ENCODE assay signal across 8 mouse cellular contexts in genomic region chr8:57610706-57611418, GRCm38 (mm10). TPM values are rescaled to one million over a fixed set of nuclear protein-coding genes. Genes with fewer than 3 reads are reported as not detected.
DNase-seq lines count a peak whose midpoint lies in the region; ATAC-seq and TF ChIP-seq lines count a peak whose summit lies in the region.
"Had no signal": no experiment of that assay in that cellular context is flagged by ENCODE, and none has a peak within 500 bp of the region (broad histone marks: within the 10 kb centered on the region; RNA-seq: fewer than 3 reads in every experiment).

No protein-coding gene starts in this region.

- no peak overlapping the region for H3ac ChIP-seq in C2C12 (ENCODE audit: control insufficient read depth, insufficient read length, low read depth)

- no peak overlapping the region for H3K4me3 ChIP-seq in C2C12 (ENCODE audit: insufficient read depth, poor library complexity, severe bottlenecking)
- H3K4me3 ChIP-seq in embryonic facial prominence, embryonic 14.5 days (ENCODE audit: low read depth, low read length): no peak overlapping the region
- H3K4me3 ChIP-seq in thymus, adult 2 months (ENCODE audit: control insufficient read depth, insufficient read depth, low read length): no peak overlapping the region
- no peak overlapping the region for H3K4me3 ChIP-seq in neural tube, embryonic 15.5 days (replicated peaks)
- H3K4me3 ChIP-seq: limb, embryonic 15.5 days had no signal

- POLR2A ChIA-PET in Patski (lab: Charles Lee): interaction anchor here (0.6 to 1.2 kb wide), 3 partner anchors 17 to 91 kb away, joined by 3 to 4 read pairs (median 3); no protein-coding TSS in a partner anchor

- CTCF ChIA-PET in Patski (lab: Charles Lee): interaction anchor here (1.1 to 1.4 kb wide), 3 partner anchors 8 to 189 kb away, joined by 3 to 4 read pairs (median 3); no protein-coding TSS in a partner anchor

- WGBS in embryonic facial prominence, embryonic 14.5 days: 57% methylated on average over 10 of the region's 11 CpGs
- WGBS in thymus, adult 2 months: 94% methylated on average over 10 of the region's 11 CpGs
- WGBS in neural tube, embryonic 15.5 days: 67% methylated on average over 10 of the region's 11 CpGs

- no peaks in the 10 kb centered on the region for H3K9me3 ChIP-seq in embryonic facial prominence, embryonic 14.5 days (ENCODE audit: control insufficient read depth, low read length)
- no peaks in the 10 kb centered on the region for H3K9me3 ChIP-seq in neural tube, embryonic 15.5 days (replicated peaks)
- H3K9me3 ChIP-seq: limb, embryonic 15.5 days had no signal

- H3K79me2 ChIP-seq in C2C12 (ENCODE audit: control insufficient read depth, insufficient read depth): peaks cover 29% of the 10 kb centered on the region

- no peak overlapping the region for H3K4me2 ChIP-seq in embryonic facial prominence, embryonic 14.5 days (ENCODE audit: low read depth, low read length)
- no peak overlapping the region for H3K4me2 ChIP-seq in neural tube, embryonic 15.5 days
- H3K4me2 ChIP-seq: limb, embryonic 15.5 days had no signal

- peaks cover 14% of the 10 kb centered on the region for H3K79me3 ChIP-seq in C2C12 (ENCODE audit: low read depth)

- H3K27me3 ChIP-seq in C2C12 (ENCODE audit: control insufficient read depth, insufficient read depth, insufficient read length) (no peaks in the 10 kb centered on the region), Patski (no peaks in the 10 kb centered on the region)
- H3K27me3 ChIP-seq in embryonic facial prominence, embryonic 14.5 days (replicated peaks; ENCODE audit: control insufficient read depth, insufficient read depth, low read length): no peaks in the 10 kb centered on the region
- no peaks in the 10 kb centered on the region for H3K27me3 ChIP-seq in thymus, adult 2 months (ENCODE audit: control insufficient read depth, insufficient read depth, low read length)
- H3K27me3 ChIP-seq in neural tube, embryonic 15.5 days (replicated peaks): no peaks in the 10 kb centered on the region
- H3K27me3 ChIP-seq: limb, embryonic 15.5 days had no signal

- H3K4me1 ChIP-seq in embryonic facial prominence, embryonic 14.5 days (ENCODE audit: control insufficient read depth, insufficient read depth, low read length): peaks cover 25% of the 10 kb centered on the region
- no peaks in the 10 kb centered on the region for H3K4me1 ChIP-seq in thymus, adult 2 months (replicated peaks; ENCODE audit: control insufficient read depth, insufficient read depth, low read length)
- H3K4me1 ChIP-seq in neural tube, embryonic 15.5 days: peaks cover 15% of the 10 kb centered on the region

- peak; percentile 55 for ATAC-seq in Patski
- ATAC-seq in embryonic facial prominence, embryonic 14.5 days (ENCODE audit: low read depth): peak; percentile 83
- ATAC-seq in neural tube, embryonic 15.5 days (ENCODE audit: low FRiP score): no peak

- in situ Hi-C loops in Patski (cut with MboI; ENCODE audit: low pct_unique_long_range_greater_than_20kb): no loop called here

- H3K36me3 ChIP-seq in C2C12 (ENCODE audit: control insufficient read depth, insufficient read depth): no peaks in the 10 kb centered on the region
- no peaks in the 10 kb centered on the region for H3K36me3 ChIP-seq in embryonic facial prominence, embryonic 14.5 days (ENCODE audit: control insufficient read depth, insufficient read depth, low read length)
- no peaks in the 10 kb centered on the region for H3K36me3 ChIP-seq in thymus, adult 2 months (ENCODE audit: control insufficient read depth, insufficient read depth, low read length)
- no peaks in the 10 kb centered on the region for H3K36me3 ChIP-seq in neural tube, embryonic 15.5 days
- H3K36me3 ChIP-seq: limb, embryonic 15.5 days had no signal

- TF ChIP-seq POLR2A in thymus, adult 2 months (IDR thresholded peaks at IDR 0.05; ENCODE audit: control insufficient read depth, extremely low read depth, insufficient read depth, low read length, poor library complexity): no peak

- peak; percentile 56 for DNase-seq in Patski (ENCODE audit: low read depth, low spot score)
- DNase-seq in embryonic facial prominence, embryonic 14.5 days (ENCODE audit: low spot score): peak; percentile 93
- DNase-seq in kidney, adult 9 months: peak; percentile 20
- peak; percentile 31 for DNase-seq in lung, postnatal 10 days
- DNase-seq in thymus, adult 2 months: no peak

- H3K9ac ChIP-seq in embryonic facial prominence, embryonic 14.5 days (ENCODE audit: low read depth, low read length): no peak overlapping the region
- H3K9ac ChIP-seq in neural tube, embryonic 15.5 days (replicated peaks): no peak overlapping the region
- H3K9ac ChIP-seq: limb, embryonic 15.5 days had no signal

- no peak overlapping the region for H3K27ac ChIP-seq in embryonic facial prominence, embryonic 14.5 days (replicated peaks; ENCODE audit: low read depth, low read length)
- no peak overlapping the region for H3K27ac ChIP-seq in thymus, adult 2 months (ENCODE audit: control insufficient read depth, insufficient read depth, low read length)
- H3K27ac ChIP-seq in neural tube, embryonic 15.5 days (replicated peaks): no peak overlapping the region
- H3K27ac ChIP-seq: limb, embryonic 15.5 days had no signal

- no peak for TF ChIP-seq CTCF in C2C12 (IDR thresholded peaks at IDR 0.05; ENCODE audit: control insufficient read depth, insufficient read depth, insufficient read length)
- no peak for TF ChIP-seq CTCF in Patski (IDR thresholded peaks at IDR 0.05)
- no peak for TF ChIP-seq CTCF in thymus, adult 2 months (IDR thresholded peaks at IDR 0.05; ENCODE audit: borderline replicate concordance, control insufficient read depth, extremely low read depth, insufficient read depth, low read length, poor library complexity)

TF ChIP-seq in C2C12, 6 proteins besides CTCF, POLR2A, EP300 and RAD21:
- TF ChIP-seq FOSL1 (IDR thresholded peaks at IDR 0.05; ENCODE audit: insufficient read depth, low read length, poor library complexity, severe bottlenecking) (no peak), MYOD1 (IDR thresholded peaks at IDR 0.05; ENCODE audit: control insufficient read depth, insufficient read length, low read depth) (peak; percentile 49)

RNA-seq across cellular contexts. Expression of gene Galnt7, which starts 42.0 kb away (rescaled TPM):
- 5.9 TPM for polyA plus RNA-seq in C2C12 (2012; fragmentation: generic; extraction: Trizol)
- 21.8 TPM for polyA plus RNA-seq in Patski (2021)
- 13.0 and 14.1 TPM in 2 replicates for polyA plus RNA-seq in embryonic facial prominence, embryonic 14.5 days (2014; fragmentation: Nextera tagmentation; extraction: Ambion mirVana)
- 8.4 and 9.1 TPM in 2 replicates for polyA plus RNA-seq in thymus, adult 2 months (2012; rRNA removed)
- polyA plus RNA-seq in neural tube, embryonic 15.5 days (2015; fragmentation: Nextera tagmentation; extraction: Ambion mirVana): 11.7 and 15.0 TPM in 2 replicates
